Mouse (Mus musculus) MEL-GATA-1-ER (cell line): ENCODE results near the gene Col25a1.

ENCODE experiments used
- DNase-seq: peaks from one replicate; pipeline ENCODE4 v3.0.0-alpha.2; 2012; ENCODE audit warnings: low read depth; ENCODE audit errors: extremely low read depth

Col25a1 gene

GRCm38 (mm10) chr3:130161323-130161917 is 30.1 kb downstream of the Col25a1 start:
- DNase-seq = no peak

GRCm38 (mm10) chr3:130166875-130167274 is 35.6 kb downstream of the Col25a1 start:
- DNase-seq = no peak

GRCm38 (mm10) chr3:130172764-130173163 is 41.5 kb downstream of the Col25a1 start:
- no peak for DNase-seq

- no peak for DNase-seq
Measured at GRCm38 (mm10) chr3:130180181-130180940, 49.1 kb downstream of the Col25a1 start.

GRCm38 (mm10) chr3:130180964-130181590 is 49.8 kb downstream of the Col25a1 start:
- no peak for DNase-seq

- DNase-seq = no peak
Measured at GRCm38 (mm10) chr3:130181591-130181980, 50.3 kb downstream of the Col25a1 start.

- no peak for DNase-seq
Measured at GRCm38 (mm10) chr3:130182450-130182849, 51.1 kb downstream of the Col25a1 start.

GRCm38 (mm10) chr3:130185111-130185510 is 53.8 kb downstream of the Col25a1 start:
- no peak for DNase-seq

GRCm38 (mm10) chr3:130187588-130187987 is 56.3 kb downstream of the Col25a1 start:
- DNase-seq = no peak

GRCm38 (mm10) chr3:130193450-130193849 is 62.1 kb downstream of the Col25a1 start:
- DNase-seq = no peak

- DNase-seq = no peak
Measured at GRCm38 (mm10) chr3:130214631-130215030, 83.3 kb downstream of the Col25a1 start.

- DNase-seq = no peak
Measured at GRCm38 (mm10) chr3:130216141-130216540, 84.8 kb downstream of the Col25a1 start.

GRCm38 (mm10) chr3:130216646-130217045 is 85.3 kb downstream of the Col25a1 start:
- DNase-seq = no peak

GRCm38 (mm10) chr3:130217705-130218104 is 86.4 kb downstream of the Col25a1 start:
- DNase-seq = no peak

- no peak for DNase-seq
Measured at GRCm38 (mm10) chr3:130218232-130218728, 87.0 kb downstream of the Col25a1 start.

GRCm38 (mm10) chr3:130220811-130221210 is 89.5 kb downstream of the Col25a1 start:
- DNase-seq = no peak

- DNase-seq = no peak
Measured at GRCm38 (mm10) chr3:130228186-130228585, 96.9 kb downstream of the Col25a1 start.

GRCm38 (mm10) chr3:130232944-130233343 is 101.6 kb downstream of the Col25a1 start:
- no peak for DNase-seq

GRCm38 (mm10) chr3:130235233-130235632 is 103.9 kb downstream of the Col25a1 start:
- no peak for DNase-seq

- no peak for DNase-seq
Measured at GRCm38 (mm10) chr3:130236129-130236528, 104.8 kb downstream of the Col25a1 start.

GRCm38 (mm10) chr3:130237852-130238251 is 106.6 kb downstream of the Col25a1 start:
- DNase-seq = no peak

GRCm38 (mm10) chr3:130241924-130242323 is 110.6 kb downstream of the Col25a1 start:
- DNase-seq = no peak
